In the genomic region with DNA sequence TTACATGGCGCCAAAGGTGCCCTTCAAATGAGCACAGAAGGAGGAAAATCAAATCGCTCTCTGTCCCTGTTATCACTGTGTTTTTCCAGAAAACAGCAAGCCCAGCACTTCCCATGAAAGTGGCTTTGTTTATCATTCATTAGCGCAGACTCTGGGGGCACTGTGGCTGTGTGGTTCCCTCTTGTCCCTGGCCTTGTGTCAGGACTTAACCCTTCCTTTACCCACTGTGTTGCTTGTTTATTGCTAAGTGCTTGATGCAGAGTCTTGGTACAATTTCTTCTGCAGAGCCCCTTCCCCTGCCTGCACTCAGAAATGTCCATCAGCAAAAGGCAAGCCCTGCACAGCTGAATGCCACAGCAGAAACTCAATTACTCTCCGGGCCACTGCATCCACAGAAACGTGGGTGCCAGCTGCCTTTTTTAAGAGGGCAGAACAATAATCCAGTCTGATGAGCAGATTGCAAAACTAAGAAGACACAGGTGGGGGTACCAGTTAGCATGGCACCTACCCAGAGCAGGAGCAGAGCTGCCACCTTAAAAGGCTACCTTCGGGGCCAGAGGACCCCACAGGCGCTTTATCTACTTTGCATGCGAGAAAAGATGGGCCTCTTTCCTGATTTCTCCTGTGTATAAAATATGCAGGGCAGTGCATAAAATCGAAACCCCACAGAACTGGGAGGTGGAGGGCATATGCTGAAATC, we compare ENCODE assay signal across 10 mouse cellular contexts.
DNase-seq lines count a peak whose midpoint lies in the region; ATAC-seq and TF ChIP-seq lines count a peak whose summit lies in the region.
"Had no signal": no experiment of that assay in that cellular context is flagged by ENCODE, and none has a peak within 500 bp of the region (broad histone marks: within the 10 kb centered on the region; RNA-seq: fewer than 3 reads in every experiment).

No protein-coding gene starts in this region.

- H3K27me3 ChIP-seq in hindbrain, embryonic 11.5 days (ENCODE audit: control insufficient read depth, insufficient read depth, low read length): no peaks in the 10 kb centered on the region
- H3K27me3 ChIP-seq in hindbrain, embryonic 10.5 days (ENCODE audit: insufficient read depth, poor library complexity, severe bottlenecking): no peaks in the 10 kb centered on the region
- H3K27me3 ChIP-seq in testis, adult 2 months (ENCODE audit: control insufficient read depth, insufficient read depth, low read length): no peaks in the 10 kb centered on the region
- H3K27me3 ChIP-seq in limb, embryonic 15.5 days: no peaks in the 10 kb centered on the region

- TF ChIP-seq CTCF in testis, adult 2 months (IDR thresholded peaks at IDR 0.05; ENCODE audit: control insufficient read depth, insufficient read depth, insufficient replicate concordance, low read depth, low read length): no peak

- intact Hi-C loops in heart, postnatal 10 days (cut with DNase I): no loop called here

- no peak overlapping the region for H3K4me2 ChIP-seq in hindbrain, embryonic 11.5 days (replicated peaks; ENCODE audit: low read depth, low read length)
- no peak overlapping the region for H3K4me2 ChIP-seq in limb, embryonic 15.5 days

- WGBS in hindbrain, embryonic 11.5 days: 56% methylated on average over 9 of the region's 9 CpGs
- WGBS in hindbrain, embryonic 10.5 days: 59% methylated on average over 9 of the region's 9 CpGs
- WGBS in limb, embryonic 15.5 days: 64% methylated on average over 9 of the region's 9 CpGs

- H3K4me3 ChIP-seq in hindbrain, embryonic 11.5 days (ENCODE audit: low read depth, low read length): no peak overlapping the region
- H3K4me3 ChIP-seq in hindbrain, embryonic 10.5 days: no peak overlapping the region
- no peak overlapping the region for H3K4me3 ChIP-seq in testis, adult 2 months (ENCODE audit: control insufficient read depth, low read depth, low read length)
- no peak overlapping the region for H3K4me3 ChIP-seq in limb, embryonic 15.5 days

- peaks cover 5% of the 10 kb centered on the region; the same call in 1 of the 2 replicates for H3K4me1 ChIP-seq in hindbrain, embryonic 11.5 days (replicated peaks; ENCODE audit: control insufficient read depth, insufficient read depth, low read length)
- H3K4me1 ChIP-seq in hindbrain, embryonic 10.5 days (replicated peaks): peaks cover 33% of the 10 kb centered on the region
- no peaks in the 10 kb centered on the region for H3K4me1 ChIP-seq in testis, adult 2 months (ENCODE audit: control insufficient read depth, insufficient read depth, low read length)
- peaks cover 42% of the 10 kb centered on the region for H3K4me1 ChIP-seq in limb, embryonic 15.5 days

- H3K9ac ChIP-seq in hindbrain, embryonic 11.5 days (ENCODE audit: low read depth, low read length): no peak overlapping the region
- H3K9ac ChIP-seq in limb, embryonic 15.5 days: no peak overlapping the region

- peak; percentile 9 for DNase-seq in hindbrain, embryonic 11.5 days (ENCODE audit: low spot score)
- no peak for DNase-seq in hindbrain, embryonic 10.5 days (ENCODE audit: low spot score)
- no peak for DNase-seq in testis, postnatal 10 days (ENCODE audit: low spot score)
- DNase-seq in cerebellum, adult 9-11 months: no peak
- DNase-seq in spleen, postnatal 10 days (ENCODE audit: low spot score in 2 of 2): no peak
- no peak for DNase-seq in heart, postnatal 10 days
- DNase-seq: right cerebral cortex, postnatal 4 days had no signal

- H3K27ac ChIP-seq in hindbrain, embryonic 11.5 days (ENCODE audit: low read depth, low read length): no peak overlapping the region
- H3K27ac ChIP-seq in hindbrain, embryonic 10.5 days: no peak overlapping the region
- H3K27ac ChIP-seq in testis, adult 2 months (ENCODE audit: control insufficient read depth, insufficient read depth, low read depth, low read length): peak overlapping the region; percentile 50; the same call in 1 of the 2 replicates
- peak overlapping the region; percentile 47; the same call in 1 of the 2 replicates for H3K27ac ChIP-seq in limb, embryonic 15.5 days

- no peaks in the 10 kb centered on the region for H3K36me3 ChIP-seq in hindbrain, embryonic 11.5 days (ENCODE audit: control insufficient read depth, insufficient read depth, low read length)
- peaks cover under 1% of the 10 kb centered on the region; the same call in 1 of the 2 replicates for H3K36me3 ChIP-seq in hindbrain, embryonic 10.5 days
- no peaks in the 10 kb centered on the region for H3K36me3 ChIP-seq in testis, adult 2 months (ENCODE audit: control insufficient read depth, insufficient read depth, low read length)
- peaks cover 38% of the 10 kb centered on the region for H3K36me3 ChIP-seq in limb, embryonic 15.5 days
- H3K36me3 ChIP-seq: G1E had no signal

- 0 out of 2 replicates have a peak, but pooled peaks have one; percentile 14 for ATAC-seq in hindbrain, embryonic 11.5 days (ENCODE audit: low FRiP score)
- ATAC-seq in limb, embryonic 15.5 days (ENCODE audit: insufficient number of reproducible peaks, low FRiP score, low TSS enrichment, low read depth): no peak

- no peaks in the 10 kb centered on the region for H3K9me3 ChIP-seq in hindbrain, embryonic 11.5 days (ENCODE audit: control insufficient read depth, low read length)
- no peaks in the 10 kb centered on the region for H3K9me3 ChIP-seq in hindbrain, embryonic 10.5 days
- no peaks in the 10 kb centered on the region for H3K9me3 ChIP-seq in limb, embryonic 15.5 days
- H3K9me3 ChIP-seq: G1E had no signal

- TF ChIP-seq POLR2A in testis, adult 2 months (IDR thresholded peaks at IDR 0.05; ENCODE audit: control insufficient read depth, low read depth, low read length): no peak

Comparison
In these comparisons a context has a peak if more than half of its experiments do, and no peak if none do; other contexts are left out.
1. H3K27ac ChIP-seq: peak in testis, adult 2 months (single experiment) and limb, embryonic 15.5 days (single experiment); none in hindbrain, embryonic 11.5 days (single experiment) and hindbrain, embryonic 10.5 days (single experiment).